Mouse (Mus musculus) brain, embryonic 14.5 days (tissue): Measurements from ENCODE around the gene Ssc4d.

Source experiments
- CTCF ChIP-seq: fragments of 200-500 bp; IDR thresholded peaks from 2 replicates; pipeline ENCODE4 v1.5.1; 2012; ENCODE audit warnings: inconsistent platforms, mild to moderate bottlenecking, moderate library complexity, borderline replicate concordance; ENCODE audit not compliant: insufficient read depth, insufficient read length; ENCODE audit errors: extremely low read depth
- POLR2A ChIP-seq: fragments of 200-500 bp; IDR thresholded peaks from 2 replicates; pipeline ENCODE4 v1.6.1; 2012; ENCODE audit warnings: mild to moderate bottlenecking, inconsistent platforms, borderline replicate concordance; ENCODE audit not compliant: poor library complexity, insufficient read depth, insufficient read length, severe bottlenecking; ENCODE audit errors: extremely low read depth

DNA sequence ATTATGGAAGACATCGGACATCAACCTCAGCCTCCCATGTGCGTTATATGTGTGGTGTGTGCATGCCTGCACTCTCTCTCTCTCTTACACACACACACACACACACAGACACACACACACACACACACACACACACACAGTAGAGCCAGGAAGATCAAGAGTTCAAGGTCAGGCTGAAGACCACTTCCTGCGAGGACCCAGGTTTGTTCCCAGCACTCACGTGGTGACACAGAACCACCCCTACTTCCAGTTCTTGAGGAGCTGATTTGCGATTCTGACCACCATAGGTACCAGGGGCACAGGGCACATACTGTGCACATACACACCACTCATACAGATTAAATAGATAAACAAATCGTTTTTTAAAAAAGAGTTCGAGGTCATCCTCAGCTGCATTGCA, 2.5 kb downstream of the Ssc4d start:
- TF ChIP-seq CTCF (no peak), POLR2A (no peak)
